Mouse (Mus musculus) hindbrain, embryonic 11.5 days (tissue): ENCODE data around the gene Serpinb9b. TPM values are rescaled to one million over a fixed set of nuclear protein-coding genes. Genes with fewer than 3 reads are reported as not detected.

Experiments
- ATAC-seq: fragments of 200-750 bp; cut with Nextera tagmentation; 2 replicates; pipeline ENCODE4 v1.8.0; 2017; ENCODE audit warnings: mild to moderate bottlenecking, moderate TSS enrichment, moderate library complexity; ENCODE audit not compliant: low FRiP score
- DNase-seq: peaks from one replicate; pipeline ENCODE4 v3.0.0-alpha.2; 2015; ENCODE audit warnings: low spot score
- H3K27ac ChIP-seq: fragments of 300-500 bp; sonication (generic); 2 replicates; pipeline ENCODE4 v1.5.1; 2014; ENCODE audit warnings: mild to moderate bottlenecking, low read depth, low read length
- H3K27me3 ChIP-seq: fragments of 300-500 bp; sonication (generic); 2 replicates; pipeline ENCODE4 v1.6.1; 2014; ENCODE audit warnings: mild to moderate bottlenecking, low read length, moderate library complexity, mixed read lengths; ENCODE audit not compliant: control insufficient read depth, insufficient read depth
- H3K36me3 ChIP-seq: fragments of 300-500 bp; sonication (generic); 2 replicates; pipeline ENCODE4 v1.6.1; 2014; ENCODE audit warnings: mild to moderate bottlenecking, low read length, moderate library complexity, mixed read lengths; ENCODE audit not compliant: control insufficient read depth, insufficient read depth
- H3K4me1 ChIP-seq: fragments of 300-500 bp; sonication (generic); replicated peaks from 2 replicates; pipeline ENCODE4 v1.6.1; 2014; ENCODE audit warnings: low read length, mixed read lengths; ENCODE audit not compliant: control insufficient read depth, insufficient read depth
- H3K4me2 ChIP-seq: fragments of 300-500 bp; sonication (generic); replicated peaks from 2 replicates; pipeline ENCODE4 v1.6.1; 2014; ENCODE audit warnings: mild to moderate bottlenecking, low read depth, low read length
- H3K4me3 ChIP-seq: fragments of 300-500 bp; sonication (generic); 2 replicates; pipeline ENCODE4 v1.5.1; 2014; ENCODE audit warnings: low read depth, low read length
- H3K9ac ChIP-seq: fragments of 300-500 bp; sonication (generic); 2 replicates; pipeline ENCODE4 v1.6.1; 2014; ENCODE audit warnings: low read depth, low read length
- H3K9me3 ChIP-seq: fragments of 300-500 bp; sonication (generic); 2 replicates; pipeline ENCODE4 v1.6.1; 2016; ENCODE audit warnings: low read length; ENCODE audit not compliant: control insufficient read depth
- WGBS: fragments of 180-500 bp; shearing (Covaris S2); extraction: QIAGEN DNeasy Blood & Tissue Kit; methylation state at CpG from one replicate; pipeline ENCODE4 v1.1.7; 2014; 5-methylcytosine and 5-hydroxymethylcytosine counted together
- polyA plus RNA-seq: library from polyadenylated mRNA; unstranded; fragments of >200 nt; fragmentation: Nextera tagmentation; extraction: Ambion mirVana; gene quantifications from 2 replicates; pipeline ENCODE4 v1.2.1, GENCODE M21; 2014

Serpinb9b gene
- polyA plus RNA-seq, 1 experiment from 2014 or later: 0.08 TPM

GRCm38 (mm10) chr13:33063048-33063447, 35.8 kb downstream of the Serpinb9b start:
- H3K9me3 ChIP-seq: no peaks in the 10 kb centered on the region
- no peak for ATAC-seq
- H3K4me3 ChIP-seq: no peak overlapping the region
- no peak overlapping the region for H3K4me2 ChIP-seq
- DNase-seq: no peak
- no peaks in the 10 kb centered on the region for H3K4me1 ChIP-seq
- no peaks in the 10 kb centered on the region for H3K36me3 ChIP-seq
- WGBS: 61% methylated on average over 1 of the region's 1 CpGs
- H3K27ac ChIP-seq: no peak overlapping the region
- no peaks in the 10 kb centered on the region for H3K27me3 ChIP-seq
- no peak overlapping the region for H3K9ac ChIP-seq

- Histone ChIP-seq H3K27me3 (no peaks in the 10 kb centered on the region), H3K4me2 (no peak overlapping the region), H3K4me3 (no peak overlapping the region), H3K9ac (no peak overlapping the region), H3K9me3 (no peaks in the 10 kb centered on the region), H3K27ac (no peak overlapping the region), H3K4me1 (no peaks in the 10 kb centered on the region), H3K36me3 (no peaks in the 10 kb centered on the region)
- DNase-seq: no peak
- no peak for ATAC-seq
- WGBS: 79% methylated on average over 1 of the region's 1 CpGs
These were observed 40.3 kb downstream of the Serpinb9b start for GRCm38 (mm10) chr13:33067387-33067977.

GRCm38 (mm10) chr13:33068164-33068563, 40.9 kb downstream of the Serpinb9b start:
- 89% methylated on average over 3 of the region's 3 CpGs for WGBS
- no peaks in the 10 kb centered on the region for H3K27me3 ChIP-seq
- H3K4me3 ChIP-seq: no peak overlapping the region
- no peak for ATAC-seq
- no peaks in the 10 kb centered on the region for H3K9me3 ChIP-seq
- no peaks in the 10 kb centered on the region for H3K4me1 ChIP-seq
- H3K27ac ChIP-seq: no peak overlapping the region
- H3K4me2 ChIP-seq: no peak overlapping the region
- no peaks in the 10 kb centered on the region for H3K36me3 ChIP-seq
- no peak overlapping the region for H3K9ac ChIP-seq
- no peak for DNase-seq

GRCm38 (mm10) chr13:33071776-33072175, 44.6 kb downstream of the Serpinb9b start:
- no peak for ATAC-seq
- Histone ChIP-seq H3K9ac (no peak overlapping the region), H3K27me3 (no peaks in the 10 kb centered on the region), H3K9me3 (no peaks in the 10 kb centered on the region), H3K36me3 (no peaks in the 10 kb centered on the region), H3K4me1 (no peaks in the 10 kb centered on the region), H3K4me3 (no peak overlapping the region), H3K4me2 (no peak overlapping the region), H3K27ac (no peak overlapping the region)
- no peak for DNase-seq
- WGBS: 76% methylated on average over 5 of the region's 5 CpGs

GRCm38 (mm10) chr13:33074029-33074428, 46.8 kb downstream of the Serpinb9b start:
- no peaks in the 10 kb centered on the region for H3K27me3 ChIP-seq
- H3K36me3 ChIP-seq: no peaks in the 10 kb centered on the region
- no peak overlapping the region for H3K27ac ChIP-seq
- no peak overlapping the region for H3K9ac ChIP-seq
- ATAC-seq: no peak
- H3K4me1 ChIP-seq: no peaks in the 10 kb centered on the region
- no peak overlapping the region for H3K4me3 ChIP-seq
- no peak overlapping the region for H3K4me2 ChIP-seq
- peak; percentile 29 for DNase-seq
- H3K9me3 ChIP-seq: no peaks in the 10 kb centered on the region

- H3K27me3 ChIP-seq: no peaks in the 10 kb centered on the region
- no peak for DNase-seq
- H3K4me3 ChIP-seq: no peak overlapping the region
- no peaks in the 10 kb centered on the region for H3K9me3 ChIP-seq
- ATAC-seq: no peak
- no peak overlapping the region for H3K9ac ChIP-seq
- 86% methylated on average over 3 of the region's 3 CpGs for WGBS
- H3K4me1 ChIP-seq: no peaks in the 10 kb centered on the region
- H3K36me3 ChIP-seq: no peaks in the 10 kb centered on the region
- H3K4me2 ChIP-seq: no peak overlapping the region
- no peak overlapping the region for H3K27ac ChIP-seq
These were observed 49.0 kb downstream of the Serpinb9b start for GRCm38 (mm10) chr13:33076247-33076646.

GRCm38 (mm10) chr13:33077026-33077685, 49.9 kb downstream of the Serpinb9b start:
- ATAC-seq (no peak), DNase-seq (no peak)
- no peaks in the 10 kb centered on the region for H3K4me1 ChIP-seq
- 90% methylated on average over 10 of the region's 10 CpGs for WGBS
- no peak overlapping the region for H3K4me3 ChIP-seq
- no peaks in the 10 kb centered on the region for H3K27me3 ChIP-seq
- H3K9ac ChIP-seq: no peak overlapping the region
- H3K9me3 ChIP-seq: no peaks in the 10 kb centered on the region
- no peak overlapping the region for H3K27ac ChIP-seq
- H3K4me2 ChIP-seq: no peak overlapping the region
- no peaks in the 10 kb centered on the region for H3K36me3 ChIP-seq

- no peak within 1 kb of the TSS for H3K27ac ChIP-seq
- DNase-seq (no peak), ATAC-seq (no peak)
- no peaks in the 10 kb centered on the region for H3K4me1 ChIP-seq
- H3K9me3 ChIP-seq: no peaks in the 10 kb centered on the region
- no peaks in the 10 kb centered on the region for H3K36me3 ChIP-seq
- H3K27me3 ChIP-seq: no peaks in the 10 kb centered on the region
- no peak within 1 kb of the TSS for H3K4me2 ChIP-seq
- WGBS: 74% methylated on average over 3 of the region's 3 CpGs
- H3K9ac ChIP-seq: no peak within 1 kb of the TSS
- H3K4me3 ChIP-seq: no peak within 1 kb of the TSS
These were observed 51.0 kb downstream of the Serpinb9b start, which contains the start of gene Serpinb1b for GRCm38 (mm10) chr13:33078056-33078705. Gene Serpinb1b (plus strand): TSS chr13:33078575.

- DNase-seq: peak; percentile 22
- H3K4me1 ChIP-seq: no peaks in the 10 kb centered on the region
- 31% methylated on average over 6 of the region's 6 CpGs for WGBS
- no peak overlapping the region for H3K27ac ChIP-seq
- H3K9me3 ChIP-seq: no peaks in the 10 kb centered on the region
- no peak overlapping the region for H3K9ac ChIP-seq
- no peaks in the 10 kb centered on the region for H3K36me3 ChIP-seq
- H3K4me3 ChIP-seq: no peak overlapping the region
- peak; percentile 71 for ATAC-seq
- no peak overlapping the region for H3K4me2 ChIP-seq
- no peaks in the 10 kb centered on the region for H3K27me3 ChIP-seq
These were observed 52.2 kb downstream of the Serpinb9b start for GRCm38 (mm10) chr13:33079391-33079790.
